Mouse (Mus musculus) MEL (cell line): ENCODE measurements around the gene Stat4. TPM values are rescaled to one million over a fixed set of nuclear protein-coding genes. Genes with fewer than 3 reads are reported as not detected.
A peak's percentile ranks its signal among the peaks of the same experiment; 100 is the strongest.

Experiments
- DNase-seq: peaks from one replicate; pipeline ENCODE4 v3.0.0; 2011; ENCODE audit warnings: low read depth, low spot score
- H3K27ac ChIP-seq: 2 replicates; pipeline ENCODE4 v1.5.1; 2012; ENCODE audit warnings: low read depth, mild to moderate bottlenecking, control low read depth, low read length, moderate library complexity; ENCODE audit not compliant: control insufficient read depth
- H3K27me3 ChIP-seq, 2 experiments: fragments of 150-350 bp in 1 of 2; sonication (generic) in 1 of 2; 2 replicates each; pipeline ENCODE4 v1.6.1; 2012; ENCODE audit warnings: low read length in 2 of 2, mild to moderate bottlenecking in 2 of 2, improper control_type of control experiment in 1 of 2, moderate library complexity in 1 of 2; ENCODE audit not compliant: insufficient read depth in 2 of 2, control insufficient read depth in 1 of 2
- H3K36me3 ChIP-seq, 2 experiments: 2 replicates each; pipeline ENCODE4 v1.6.1; 2012 to 2014; ENCODE audit warnings: low read length in 2 of 2, improper control_type of control experiment in 1 of 2, inconsistent platforms in 1 of 2, mild to moderate bottlenecking in 1 of 2; ENCODE audit not compliant: insufficient read depth in 2 of 2, control insufficient read depth in 1 of 2
- H3K4me1 ChIP-seq, 2 experiments: fragments of 150-350 bp in 1 of 2; sonication (generic) in 1 of 2; 2 replicates each; pipeline ENCODE4 v1.6.1; 2012; ENCODE audit warnings: low read length in 2 of 2, improper control_type of control experiment in 1 of 2, mild to moderate bottlenecking in 1 of 2; ENCODE audit not compliant: insufficient read depth in 2 of 2, control insufficient read depth in 1 of 2
- H3K4me3 ChIP-seq, 2 experiments: fragments of 150-350 bp in 1 of 2; sonication (generic) in 1 of 2; 2 replicates each; pipeline ENCODE4 v1.5.1; 2012; ENCODE audit warnings: low read depth in 2 of 2, low read length in 2 of 2, mild to moderate bottlenecking in 2 of 2, moderate library complexity in 2 of 2, control low read depth in 1 of 2, improper control_type of control experiment in 1 of 2; ENCODE audit not compliant: control insufficient read depth in 1 of 2, insufficient read depth in 1 of 2
- H3K79me2 ChIP-seq: 2 replicates; pipeline ENCODE4 v1.6.1; 2012; ENCODE audit warnings: mild to moderate bottlenecking, low read length, moderate library complexity; ENCODE audit not compliant: control insufficient read depth, poor library complexity, insufficient read depth
- H3K9ac ChIP-seq: 2 replicates; pipeline ENCODE4 v1.6.1; 2012; ENCODE audit warnings: low read depth, mild to moderate bottlenecking, control low read depth, low read length, moderate library complexity; ENCODE audit not compliant: control insufficient read depth, poor library complexity, severe bottlenecking
- H3K9me3 ChIP-seq: fragments of 150-350 bp; sonication (generic); replicated peaks from 2 replicates; pipeline ENCODE4 v1.6.1; 2012; ENCODE audit warnings: mild to moderate bottlenecking, low read length, improper control_type of control experiment, moderate library complexity; ENCODE audit not compliant: insufficient read depth
- CHD1 ChIP-seq: IDR thresholded peaks from 2 replicates; pipeline ENCODE4 v1.6.1; 2012; ENCODE audit warnings: low read depth, mild to moderate bottlenecking, inconsistent platforms, low read length, improper control_type of control experiment
- CHD2 ChIP-seq: IDR thresholded peaks from 2 replicates; pipeline ENCODE4 v1.6.1; 2011; ENCODE audit warnings: low read length, improper control_type of control experiment
- CTCF ChIP-seq, 3 experiments: IDR thresholded peaks in 2 of 3; conservative IDR thresholded peaks in 1 of 3; 2 replicates each; pipeline ENCODE4 v1.5.1; 2011 to 2012; ENCODE audit warnings: low read length in 3 of 3, low read depth in 2 of 3, mild to moderate bottlenecking in 2 of 3, improper control_type of control experiment in 1 of 3, inconsistent platforms in 1 of 3, mixed read lengths in 1 of 3, moderate library complexity in 1 of 3; ENCODE audit not compliant: control insufficient read depth in 1 of 3, insufficient read depth in 1 of 3, poor library complexity in 1 of 3, severe bottlenecking in 1 of 3
- ELF1 ChIP-seq: IDR thresholded peaks from 2 replicates; pipeline ENCODE4 v1.6.1; 2014; ENCODE audit warnings: low read depth, mild to moderate bottlenecking, inconsistent platforms, low read length, improper control_type of control experiment, moderate library complexity
- GATA1 ChIP-seq: IDR thresholded peaks from 2 replicates; pipeline ENCODE4 v1.6.1; 2011; ENCODE audit warnings: low read depth, low read length, improper control_type of control experiment
- JUND ChIP-seq: IDR thresholded peaks from 2 replicates; pipeline ENCODE4 v1.6.1; 2011; ENCODE audit warnings: low read depth, mild to moderate bottlenecking, improper control_type of control experiment, low read length
- MAX ChIP-seq: IDR thresholded peaks from 2 replicates; pipeline ENCODE4 v1.6.1; 2011; ENCODE audit warnings: low read length, improper control_type of control experiment
- MAZ ChIP-seq: IDR thresholded peaks from 2 replicates; pipeline ENCODE4 v1.6.1; 2012; ENCODE audit warnings: low read depth, mild to moderate bottlenecking, inconsistent platforms, low read length, improper control_type of control experiment
- MXI1 ChIP-seq: IDR thresholded peaks from 2 replicates; pipeline ENCODE4 v1.6.1; 2011; ENCODE audit warnings: mild to moderate bottlenecking, low read depth, low read length, improper control_type of control experiment
- NELFE ChIP-seq: IDR thresholded peaks from 2 replicates; pipeline ENCODE4 v1.6.1; 2011; ENCODE audit warnings: low read depth, low read length, improper control_type of control experiment
- NRF1 ChIP-seq: IDR thresholded peaks from 2 replicates; pipeline ENCODE4 v1.6.1; 2014; ENCODE audit warnings: low read depth, mild to moderate bottlenecking, inconsistent platforms, low read length, improper control_type of control experiment, moderate library complexity; ENCODE audit not compliant: poor library complexity, insufficient read depth, severe bottlenecking
- POLR2A ChIP-seq, 2 experiments: IDR thresholded peaks; 2 replicates each; pipeline ENCODE4 v1.6.1; 2011 to 2012; ENCODE audit warnings: low read length in 2 of 2, mild to moderate bottlenecking in 2 of 2, control low read depth in 1 of 2, improper control_type of control experiment in 1 of 2, low read depth in 1 of 2, moderate library complexity in 1 of 2; ENCODE audit not compliant: control insufficient read depth in 1 of 2, insufficient read depth in 1 of 2, poor library complexity in 1 of 2
- RCOR1 ChIP-seq: IDR thresholded peaks from 2 replicates; pipeline ENCODE4 v1.6.1; 2012; ENCODE audit warnings: low read depth, mild to moderate bottlenecking, inconsistent platforms, low read length, improper control_type of control experiment
- SIN3A ChIP-seq: IDR thresholded peaks from 2 replicates; pipeline ENCODE4 v1.6.1; 2012; ENCODE audit warnings: low read length, improper control_type of control experiment, inconsistent platforms
- SMC3 ChIP-seq: IDR thresholded peaks from 2 replicates; pipeline ENCODE4 v1.6.1; 2011; ENCODE audit warnings: low read depth, low read length, improper control_type of control experiment
- TAL1 ChIP-seq: IDR thresholded peaks from 2 replicates; pipeline ENCODE4 v1.6.1; 2012; ENCODE audit warnings: mild to moderate bottlenecking, inconsistent platforms, low read length, moderate library complexity, mixed read lengths
- TBP ChIP-seq: IDR thresholded peaks from 2 replicates; pipeline ENCODE4 v1.8.0; 2011; ENCODE audit warnings: low read depth, low read length, improper control_type of control experiment
- TCF12 ChIP-seq: IDR thresholded peaks from 2 replicates; pipeline ENCODE4 v1.6.1; 2014; ENCODE audit warnings: low read depth, mild to moderate bottlenecking, inconsistent platforms, low read length, improper control_type of control experiment, moderate library complexity
- USF2 ChIP-seq, 2 experiments: IDR thresholded peaks; 2 replicates each; pipeline ENCODE4 v1.6.1; 2011 to 2012; ENCODE audit warnings: improper control_type of control experiment in 2 of 2, low read length in 2 of 2, borderline replicate concordance in 1 of 2, inconsistent platforms in 1 of 2, low read depth in 1 of 2, mild to moderate bottlenecking in 1 of 2; ENCODE audit not compliant: insufficient read depth in 1 of 2
- polyA plus RNA-seq, 2 experiments: library from polyadenylated mRNA; stranded (reverse) in 1 of 2; unstranded in 1 of 2; fragments of >175 nt in 1 of 2; fragments of >200 nt in 1 of 2; gene quantifications; 2 replicates each; pipeline versions ENCODE4 v1.2.1 to v1.2.4; 2012; ENCODE audit warnings: low replicate concordance in 2 of 2, low read depth in 1 of 2; ENCODE audit not compliant: insufficient read length in 2 of 2, insufficient read depth in 1 of 2, missing spikeins in 1 of 2
- total RNA-seq: library from RNA; depleted of rRNA; stranded (reverse); fragments of 300-350 nt; gene quantifications from 2 replicates; pipeline ENCODE4 v1.2.3, GENCODE M21; 2012

Gene Stat4
- total and polyA plus RNA-seq, 3 experiments = not detected

GRCm38 (mm10) chr1:52129794-52130193 is 142.8 kb downstream of the Stat4 start:
- DNase-seq = no peak
- H3K79me2 ChIP-seq = no peaks in the 10 kb centered on the region
- H3K9me3 ChIP-seq = no peaks in the 10 kb centered on the region
- H3K27me3 ChIP-seq = no peaks in the 10 kb centered on the region
- H3K27ac ChIP-seq = no peak overlapping the region
- H3K9ac ChIP-seq = no peak overlapping the region
- no peaks in the 10 kb centered on the region; a peak in 2 of 4 replicates for H3K36me3 ChIP-seq
- no peak for TF ChIP-seq TAL1
- TF ChIP-seq JUND = no peak
- no peak for TF ChIP-seq CHD1
- no peak for TF ChIP-seq NELFE
- no peak for TF ChIP-seq MAZ
- TF ChIP-seq POLR2A (IDR thresholded peaks at IDR 0.05; ENCODE audit: control insufficient read depth in 1 of 2, insufficient read depth in 1 of 2, low read depth in 1 of 2, low read length in 2 of 2, poor library complexity in 1 of 2) = no peak
- TF ChIP-seq MAX = no peak
- no peak for TF ChIP-seq RCOR1
- no peak for TF ChIP-seq USF2 (IDR thresholded peaks at IDR 0.05; ENCODE audit: borderline replicate concordance in 1 of 2, insufficient read depth in 1 of 2, low read depth in 1 of 2, low read length in 2 of 2)
- no peak for TF ChIP-seq CHD2
- TF ChIP-seq TBP = no peak
- no peak for TF ChIP-seq ELF1
- TF ChIP-seq SIN3A = no peak
- no peak for TF ChIP-seq CTCF (IDR thresholded peaks at IDR 0.05 in 2 of 3, conservative IDR thresholded peaks at IDR 0.05 in 1 of 3; ENCODE audit: control insufficient read depth in 1 of 3, insufficient read depth in 1 of 3, low read depth in 2 of 3, low read length in 3 of 3, poor library complexity in 1 of 3, severe bottlenecking in 1 of 3)
- TF ChIP-seq GATA1 = no peak
- no peak for TF ChIP-seq MXI1
- no peak for TF ChIP-seq NRF1
- no peak for TF ChIP-seq TCF12
- no peak for TF ChIP-seq SMC3
- H3K4me3 ChIP-seq = no peak overlapping the region
- no peaks in the 10 kb centered on the region for H3K4me1 ChIP-seq

GRCm38 (mm10) chr1:52131787-52132377 is 144.9 kb downstream of the Stat4 start:
- no peak for DNase-seq
- H3K9me3 ChIP-seq = no peaks in the 10 kb centered on the region
- TF ChIP-seq CTCF (IDR thresholded peaks at IDR 0.05 in 2 of 3, conservative IDR thresholded peaks at IDR 0.05 in 1 of 3; ENCODE audit: control insufficient read depth in 1 of 3, insufficient read depth in 1 of 3, low read depth in 2 of 3, low read length in 3 of 3, poor library complexity in 1 of 3, severe bottlenecking in 1 of 3) (peak in 2 of 3 experiments; percentile 0 to 18; a peak in 1 of 6 replicates), NRF1 (no peak)
- H3K79me2 ChIP-seq = no peaks in the 10 kb centered on the region
- no peaks in the 10 kb centered on the region for H3K4me1 ChIP-seq
- H3K27me3 ChIP-seq = no peaks in the 10 kb centered on the region
- no peak overlapping the region for H3K27ac ChIP-seq
- no peak overlapping the region for H3K9ac ChIP-seq
- H3K4me3 ChIP-seq = no peak overlapping the region
- no peaks in the 10 kb centered on the region; a peak in 2 of 4 replicates for H3K36me3 ChIP-seq
